Mouse (Mus musculus): ENCODE results near the gene Nrde2. TPM values are rescaled to one million over a fixed set of nuclear protein-coding genes. Genes with fewer than 3 reads are reported as not detected.

Nrde2 gene
- polyA plus RNA-seq, 1 experiment: 17.6 TPM

- H3K27me3 ChIP-seq (ENCODE audit: control insufficient read depth, insufficient read depth, low read length, poor library complexity, severe bottlenecking): no peaks in the 10 kb centered on the region
- H3K9ac ChIP-seq (ENCODE audit: low read depth, poor library complexity, severe bottlenecking): peak overlapping the region; percentile 32
- peaks cover 5% of the 10 kb centered on the region for H3K4me1 ChIP-seq (ENCODE audit: control insufficient read depth, insufficient read depth, low read length)
- H3K27ac ChIP-seq (ENCODE audit: insufficient read depth, low read length): no peak overlapping the region
- H3K36me3 ChIP-seq (ENCODE audit: control insufficient read depth, insufficient read depth, low read length, poor library complexity, severe bottlenecking): no peaks in the 10 kb centered on the region
- no peaks in the 10 kb centered on the region for H3K9me3 ChIP-seq (replicated peaks; ENCODE audit: control insufficient read depth, insufficient read depth, low read length, poor library complexity, severe bottlenecking)
- TF ChIP-seq CTCF (IDR thresholded peaks at IDR 0.05; ENCODE audit: low read depth, low read length): peak; percentile 39
- no peak for TF ChIP-seq POLR2A (IDR thresholded peaks at IDR 0.05; ENCODE audit: insufficient read depth, low read length)
- TF ChIP-seq EP300 (IDR thresholded peaks at IDR 0.05; ENCODE audit: insufficient read depth, low read depth, low read length): no peak
- no peak overlapping the region for H3K4me3 ChIP-seq (ENCODE audit: low read depth, low read length)
Observed at GRCm38 (mm10) chr12:100106275-100106895, 53.1 kb downstream of the Nrde2 start.

GRCm38 (mm10) chr12:100104530-100104929 is 54.9 kb downstream of the Nrde2 start:
- Histone ChIP-seq H3K4me3 (ENCODE audit: low read depth, low read length) (no peak overlapping the region), H3K4me1 (ENCODE audit: control insufficient read depth, insufficient read depth, low read length) (peaks cover 3% of the 10 kb centered on the region)
- TF ChIP-seq EP300 (IDR thresholded peaks at IDR 0.05; ENCODE audit: insufficient read depth, low read depth, low read length): no peak
- TF ChIP-seq CTCF (IDR thresholded peaks at IDR 0.05; ENCODE audit: low read depth, low read length): no peak
- no peak for TF ChIP-seq POLR2A (IDR thresholded peaks at IDR 0.05; ENCODE audit: insufficient read depth, low read length)

GRCm38 (mm10) chr12:100101651-100102050 is 57.8 kb downstream of the Nrde2 start:
- H3K27me3 ChIP-seq (ENCODE audit: control insufficient read depth, insufficient read depth, low read length, poor library complexity, severe bottlenecking): no peaks in the 10 kb centered on the region
- no peaks in the 10 kb centered on the region for H3K9me3 ChIP-seq (replicated peaks; ENCODE audit: control insufficient read depth, insufficient read depth, low read length, poor library complexity, severe bottlenecking)
- H3K4me1 ChIP-seq (ENCODE audit: control insufficient read depth, insufficient read depth, low read length): no peaks in the 10 kb centered on the region
- no peaks in the 10 kb centered on the region for H3K36me3 ChIP-seq (ENCODE audit: control insufficient read depth, insufficient read depth, low read length, poor library complexity, severe bottlenecking)
- H3K9ac ChIP-seq (ENCODE audit: low read depth, poor library complexity, severe bottlenecking): no peak overlapping the region
- no peak for TF ChIP-seq POLR2A (IDR thresholded peaks at IDR 0.05; ENCODE audit: insufficient read depth, low read length)
- no peak for TF ChIP-seq CTCF (IDR thresholded peaks at IDR 0.05; ENCODE audit: low read depth, low read length)
- TF ChIP-seq EP300 (IDR thresholded peaks at IDR 0.05; ENCODE audit: insufficient read depth, low read depth, low read length): no peak
- H3K4me3 ChIP-seq (ENCODE audit: low read depth, low read length): no peak overlapping the region
- no peak overlapping the region for H3K27ac ChIP-seq (ENCODE audit: insufficient read depth, low read length)

More at GRCm38 (mm10) chr12:100104530-100104929, 54.9 kb downstream of the Nrde2 start:
- H3K36me3 ChIP-seq (ENCODE audit: control insufficient read depth, insufficient read depth, low read length, poor library complexity, severe bottlenecking): no peaks in the 10 kb centered on the region
- H3K27ac ChIP-seq (ENCODE audit: insufficient read depth, low read length): no peak overlapping the region
- no peaks in the 10 kb centered on the region for H3K27me3 ChIP-seq (ENCODE audit: control insufficient read depth, insufficient read depth, low read length, poor library complexity, severe bottlenecking)
- H3K9ac ChIP-seq (ENCODE audit: low read depth, poor library complexity, severe bottlenecking): no peak overlapping the region
- no peaks in the 10 kb centered on the region for H3K9me3 ChIP-seq (replicated peaks; ENCODE audit: control insufficient read depth, insufficient read depth, low read length, poor library complexity, severe bottlenecking)

GRCm38 (mm10) chr12:100100707-100101030 is 58.8 kb downstream of the Nrde2 start:
- H3K9me3 ChIP-seq (replicated peaks; ENCODE audit: control insufficient read depth, insufficient read depth, low read length, poor library complexity, severe bottlenecking): no peaks in the 10 kb centered on the region
- no peaks in the 10 kb centered on the region for H3K27me3 ChIP-seq (ENCODE audit: control insufficient read depth, insufficient read depth, low read length, poor library complexity, severe bottlenecking)
- H3K4me1 ChIP-seq (ENCODE audit: control insufficient read depth, insufficient read depth, low read length): no peaks in the 10 kb centered on the region
- no peaks in the 10 kb centered on the region for H3K36me3 ChIP-seq (ENCODE audit: control insufficient read depth, insufficient read depth, low read length, poor library complexity, severe bottlenecking)
- no peak for TF ChIP-seq POLR2A (IDR thresholded peaks at IDR 0.05; ENCODE audit: insufficient read depth, low read length)
- no peak for TF ChIP-seq CTCF (IDR thresholded peaks at IDR 0.05; ENCODE audit: low read depth, low read length)
- TF ChIP-seq EP300 (IDR thresholded peaks at IDR 0.05; ENCODE audit: insufficient read depth, low read depth, low read length): no peak
- no peak overlapping the region for H3K27ac ChIP-seq (ENCODE audit: insufficient read depth, low read length)
- no peak overlapping the region for H3K9ac ChIP-seq (ENCODE audit: low read depth, poor library complexity, severe bottlenecking)
- H3K4me3 ChIP-seq (ENCODE audit: low read depth, low read length): no peak overlapping the region

GRCm38 (mm10) chr12:100099971-100100706 is 59.3 kb downstream of the Nrde2 start:
- no peaks in the 10 kb centered on the region for H3K9me3 ChIP-seq (replicated peaks; ENCODE audit: control insufficient read depth, insufficient read depth, low read length, poor library complexity, severe bottlenecking)
- H3K4me3 ChIP-seq (ENCODE audit: low read depth, low read length): no peak overlapping the region
- no peaks in the 10 kb centered on the region for H3K36me3 ChIP-seq (ENCODE audit: control insufficient read depth, insufficient read depth, low read length, poor library complexity, severe bottlenecking)
- H3K27ac ChIP-seq (ENCODE audit: insufficient read depth, low read length): no peak overlapping the region
- no peak overlapping the region for H3K9ac ChIP-seq (ENCODE audit: low read depth, poor library complexity, severe bottlenecking)
- H3K27me3 ChIP-seq (ENCODE audit: control insufficient read depth, insufficient read depth, low read length, poor library complexity, severe bottlenecking): no peaks in the 10 kb centered on the region
- TF ChIP-seq CTCF (IDR thresholded peaks at IDR 0.05; ENCODE audit: low read depth, low read length) (no peak), POLR2A (IDR thresholded peaks at IDR 0.05; ENCODE audit: insufficient read depth, low read length) (no peak), EP300 (IDR thresholded peaks at IDR 0.05; ENCODE audit: insufficient read depth, low read depth, low read length) (no peak)
- no peaks in the 10 kb centered on the region for H3K4me1 ChIP-seq (ENCODE audit: control insufficient read depth, insufficient read depth, low read length)

GRCm38 (mm10) chr12:100093046-100093445 is 66.4 kb downstream of the Nrde2 start:
- no peaks in the 10 kb centered on the region for H3K36me3 ChIP-seq (ENCODE audit: control insufficient read depth, insufficient read depth, low read length, poor library complexity, severe bottlenecking)
- no peaks in the 10 kb centered on the region for H3K4me1 ChIP-seq (ENCODE audit: control insufficient read depth, insufficient read depth, low read length)
- TF ChIP-seq EP300 (IDR thresholded peaks at IDR 0.05; ENCODE audit: insufficient read depth, low read depth, low read length) (no peak), CTCF (IDR thresholded peaks at IDR 0.05; ENCODE audit: low read depth, low read length) (no peak), POLR2A (IDR thresholded peaks at IDR 0.05; ENCODE audit: insufficient read depth, low read length) (no peak)
- no peaks in the 10 kb centered on the region for H3K9me3 ChIP-seq (replicated peaks; ENCODE audit: control insufficient read depth, insufficient read depth, low read length, poor library complexity, severe bottlenecking)
- no peaks in the 10 kb centered on the region for H3K27me3 ChIP-seq (ENCODE audit: control insufficient read depth, insufficient read depth, low read length, poor library complexity, severe bottlenecking)
- no peak overlapping the region for H3K27ac ChIP-seq (ENCODE audit: insufficient read depth, low read length)
- no peak overlapping the region for H3K4me3 ChIP-seq (ENCODE audit: low read depth, low read length)
- H3K9ac ChIP-seq (ENCODE audit: low read depth, poor library complexity, severe bottlenecking): no peak overlapping the region
